Mouse (Mus musculus): ENCODE measurements around the gene Blm. TPM values are rescaled to one million over a fixed set of nuclear protein-coding genes. Genes with fewer than 3 reads are reported as not detected.

Blm gene
- polyA plus RNA-seq, 1 experiment from 2014 or later = 17.4 TPM

DNA sequence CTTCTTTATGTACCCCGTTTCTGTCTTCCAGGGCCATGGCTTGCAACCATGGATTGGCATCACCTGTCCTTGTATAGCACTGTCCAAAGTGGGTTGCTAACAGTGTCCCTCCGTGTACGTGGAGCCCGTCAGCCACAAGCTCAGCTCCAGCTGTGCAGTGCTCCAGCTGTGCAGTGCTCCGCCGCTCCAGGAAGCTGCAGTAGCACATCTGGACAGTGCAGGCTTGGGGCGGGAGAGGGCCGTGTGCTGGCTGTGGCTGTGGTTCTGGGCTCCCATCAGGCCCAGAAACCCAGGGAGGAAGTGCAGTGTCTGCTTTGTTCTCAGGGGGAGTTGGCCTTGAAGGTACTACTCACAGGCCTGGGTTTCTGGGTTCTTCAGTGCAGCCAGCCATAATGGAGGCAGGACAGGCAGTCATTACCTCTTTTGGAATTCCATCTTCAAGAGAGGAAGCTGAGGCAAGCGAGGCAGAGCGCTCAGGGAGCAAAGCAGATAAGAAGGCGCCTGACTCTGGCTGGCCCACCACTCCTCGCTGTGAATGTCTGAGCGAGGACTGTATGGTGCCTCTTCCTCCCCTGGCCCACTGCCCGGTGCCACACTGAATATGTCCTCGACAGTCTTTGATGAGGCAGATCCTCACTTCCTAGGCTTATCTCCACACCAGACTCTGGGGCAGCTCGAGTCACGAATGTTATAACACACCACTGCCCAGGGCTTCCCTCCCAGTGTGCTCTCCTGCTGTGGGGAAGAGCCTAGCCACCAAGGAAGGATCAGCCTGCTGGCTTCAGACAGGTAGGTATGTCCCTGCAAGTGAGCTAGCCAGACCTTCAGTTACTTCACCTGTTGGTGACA lies 90.3 kb downstream of the Blm start:
- Histone ChIP-seq H3K4me3 (replicated peaks) (no peak overlapping the region), H3K9ac (no peak overlapping the region), H3K36me3 (no peaks in the 10 kb centered on the region), H3K4me1 (replicated peaks) (peaks cover 24% of the 10 kb centered on the region), H3K4me2 (replicated peaks) (no peak overlapping the region), H3K9me3 (no peaks in the 10 kb centered on the region), H3K27ac (no peak overlapping the region), H3K27me3 (replicated peaks) (no peaks in the 10 kb centered on the region)
- ATAC-seq = 0 out of 2 replicates have a peak, but pooled peaks have one; percentile 44
- WGBS = 54% methylated on average over 17 of the region's 17 CpGs

DNA sequence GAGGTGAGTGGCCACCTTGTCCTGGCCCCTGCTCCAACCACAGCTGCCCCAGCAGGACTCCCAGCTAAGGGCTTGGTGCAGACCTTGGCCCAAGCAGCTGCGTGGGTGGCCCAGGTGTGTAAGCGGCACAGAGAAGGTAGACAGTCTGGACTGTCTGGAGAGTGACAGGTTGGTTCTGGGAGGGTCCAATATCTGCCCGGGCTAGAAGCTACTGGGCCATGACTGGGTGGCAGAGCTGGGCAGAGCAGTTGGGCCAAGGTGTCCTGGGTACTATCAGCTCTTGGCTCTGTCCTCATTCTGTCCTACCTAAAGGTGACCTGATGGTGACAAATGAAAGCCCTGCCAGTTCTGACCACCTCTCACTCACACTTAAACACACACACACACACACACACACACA lies 91.8 kb downstream of the Blm start:
- Histone ChIP-seq H3K4me3 (replicated peaks) (no peak overlapping the region), H3K9me3 (no peaks in the 10 kb centered on the region), H3K4me1 (replicated peaks) (peaks cover 26% of the 10 kb centered on the region), H3K4me2 (replicated peaks) (no peak overlapping the region), H3K27ac (no peak overlapping the region), H3K9ac (no peak overlapping the region), H3K27me3 (replicated peaks) (no peaks in the 10 kb centered on the region), H3K36me3 (no peaks in the 10 kb centered on the region)
- ATAC-seq = no peak
- 88% methylated on average over 3 of the region's 3 CpGs for WGBS

DNA sequence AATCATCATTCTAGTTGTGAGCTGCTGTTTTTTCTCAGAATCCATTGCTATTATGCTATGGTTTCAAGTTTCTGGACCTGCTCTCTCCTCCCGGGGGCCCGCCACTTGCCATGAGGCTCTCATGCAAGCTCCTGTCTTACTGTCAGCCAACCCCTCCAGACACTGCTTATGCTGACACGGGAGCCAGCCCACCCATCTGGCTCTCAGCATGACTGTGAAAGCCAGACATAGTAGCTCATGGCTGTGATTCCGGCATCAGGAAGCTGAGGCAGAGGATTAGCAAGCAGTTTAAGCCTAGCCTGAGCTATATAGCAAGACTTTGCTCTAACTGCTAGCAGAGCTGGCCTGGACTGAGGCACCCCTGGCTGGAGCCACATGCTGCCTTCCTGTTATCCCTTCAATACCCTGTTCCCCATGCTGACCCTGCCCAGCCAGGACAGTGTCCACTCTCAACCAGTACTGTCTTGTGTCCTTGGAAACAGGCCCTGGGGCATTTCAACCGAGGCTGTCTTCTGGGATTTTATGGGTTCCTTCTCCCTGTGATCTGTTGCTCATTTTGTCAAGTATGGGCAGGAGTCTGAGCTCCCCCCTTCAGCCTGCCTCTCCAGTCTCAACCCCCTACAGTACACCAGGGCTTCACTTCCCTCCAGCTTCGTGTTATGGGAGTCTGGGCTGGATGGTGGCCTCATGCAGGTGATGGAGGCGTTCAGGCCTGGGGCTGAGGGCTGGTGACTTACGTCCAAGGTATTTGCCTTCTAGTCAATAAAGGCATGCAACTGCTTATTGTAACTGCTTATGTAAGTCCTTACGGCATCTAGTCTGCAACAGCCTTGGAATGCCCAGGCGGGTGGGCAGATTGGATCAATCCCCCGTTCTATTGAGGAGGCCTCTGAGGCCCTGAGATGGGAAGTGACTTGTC lies 92.7 kb downstream of the Blm start:
- WGBS = 65% methylated on average over 11 of the region's 11 CpGs
- Histone ChIP-seq H3K9ac (no peak overlapping the region), H3K4me3 (replicated peaks) (no peak overlapping the region), H3K27me3 (replicated peaks) (no peaks in the 10 kb centered on the region), H3K4me2 (replicated peaks) (no peak overlapping the region), H3K4me1 (replicated peaks) (peaks cover 26% of the 10 kb centered on the region), H3K36me3 (no peaks in the 10 kb centered on the region), H3K9me3 (no peaks in the 10 kb centered on the region), H3K27ac (no peak overlapping the region)
- ATAC-seq = no peak

DNA sequence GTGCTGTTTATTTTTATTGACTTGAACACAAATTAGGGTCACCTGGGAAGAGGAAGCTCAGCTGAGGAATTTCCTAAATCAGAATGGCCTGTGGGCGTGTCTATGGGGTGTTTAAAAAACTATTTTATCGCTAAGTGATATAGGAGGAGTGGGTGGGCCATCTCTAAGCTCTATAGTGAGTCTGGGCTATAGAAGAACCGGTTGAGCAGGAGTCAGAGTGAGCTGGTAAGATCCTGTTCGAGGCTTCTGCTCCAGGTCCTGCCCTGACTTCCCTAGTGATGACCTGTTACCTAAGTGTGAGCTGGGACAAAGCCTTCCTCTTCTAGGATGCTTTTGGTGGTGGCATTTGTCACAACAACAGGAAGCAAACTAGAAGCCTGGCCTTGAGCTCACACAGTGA lies 94.2 kb downstream of the Blm start:
- Histone ChIP-seq H3K4me1 (replicated peaks) (peaks cover 26% of the 10 kb centered on the region), H3K36me3 (no peaks in the 10 kb centered on the region), H3K27ac (no peak overlapping the region), H3K9me3 (no peaks in the 10 kb centered on the region), H3K9ac (no peak overlapping the region), H3K4me3 (replicated peaks) (no peak overlapping the region), H3K27me3 (replicated peaks) (no peaks in the 10 kb centered on the region), H3K4me2 (replicated peaks) (no peak overlapping the region)
- WGBS = 37% methylated on average over 4 of the region's 4 CpGs
- ATAC-seq = no peak

DNA sequence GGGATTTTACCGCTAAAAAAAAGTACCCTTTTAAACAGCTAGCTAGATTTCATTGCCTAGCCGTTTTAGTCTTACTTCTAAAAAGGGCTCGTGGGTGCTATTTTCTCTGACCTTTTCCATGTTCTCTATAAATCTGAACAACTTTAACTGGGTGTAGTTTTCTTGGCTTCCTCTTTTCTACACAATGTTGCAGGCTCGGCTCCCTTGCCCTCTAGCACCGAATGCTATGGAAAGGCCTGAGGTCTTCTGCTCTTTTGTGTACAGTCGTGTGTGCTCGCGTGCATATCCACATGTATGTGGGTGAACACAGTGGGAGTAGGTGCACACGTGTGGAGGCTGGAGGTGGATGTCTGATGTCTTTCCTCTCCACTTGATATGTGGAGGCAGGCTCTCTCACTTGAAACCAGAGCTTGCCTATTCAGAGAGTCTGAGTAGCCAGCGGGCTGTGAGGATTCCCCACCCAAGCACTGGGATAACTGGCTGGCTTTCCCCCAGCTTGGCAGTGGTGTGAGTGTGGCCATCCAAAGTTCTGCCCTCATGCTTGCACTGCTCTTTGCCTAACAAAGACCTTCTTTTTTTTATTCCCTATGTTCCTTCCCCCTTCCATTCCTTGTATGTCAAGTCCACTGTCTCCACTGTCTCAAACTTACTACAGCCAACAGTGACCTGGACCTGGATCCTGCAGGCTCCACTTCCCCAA lies 95.0 kb downstream of the Blm start:
- 81% methylated on average over 10 of the region's 10 CpGs for WGBS
- H3K27ac ChIP-seq = no peak overlapping the region
- no peak for ATAC-seq

GRCm38 (mm10) chr7:80439032-80439760 lies 95.7 kb downstream of the Blm start:
- H3K9ac ChIP-seq = no peak overlapping the region
- no peaks in the 10 kb centered on the region for H3K36me3 ChIP-seq
- H3K4me2 ChIP-seq (replicated peaks) = peak overlapping the region; percentile 30
- no peak overlapping the region for H3K27ac ChIP-seq
- peaks cover 13% of the 10 kb centered on the region for H3K4me1 ChIP-seq (replicated peaks)
- H3K9me3 ChIP-seq = no peaks in the 10 kb centered on the region
- no peaks in the 10 kb centered on the region for H3K27me3 ChIP-seq (replicated peaks)
- WGBS = 41% methylated on average over 14 of the region's 15 CpGs
- ATAC-seq = no peak
- no peak overlapping the region for H3K4me3 ChIP-seq (replicated peaks)

More for the DNA sequence above, 95.0 kb downstream of the Blm start:
- peaks cover 21% of the 10 kb centered on the region for H3K4me1 ChIP-seq (replicated peaks)
- no peaks in the 10 kb centered on the region for H3K36me3 ChIP-seq
- no peaks in the 10 kb centered on the region for H3K27me3 ChIP-seq (replicated peaks)
- no peaks in the 10 kb centered on the region for H3K9me3 ChIP-seq
- H3K9ac ChIP-seq = no peak overlapping the region
- no peak overlapping the region for H3K4me2 ChIP-seq (replicated peaks)
- no peak overlapping the region for H3K4me3 ChIP-seq (replicated peaks)

DNA sequence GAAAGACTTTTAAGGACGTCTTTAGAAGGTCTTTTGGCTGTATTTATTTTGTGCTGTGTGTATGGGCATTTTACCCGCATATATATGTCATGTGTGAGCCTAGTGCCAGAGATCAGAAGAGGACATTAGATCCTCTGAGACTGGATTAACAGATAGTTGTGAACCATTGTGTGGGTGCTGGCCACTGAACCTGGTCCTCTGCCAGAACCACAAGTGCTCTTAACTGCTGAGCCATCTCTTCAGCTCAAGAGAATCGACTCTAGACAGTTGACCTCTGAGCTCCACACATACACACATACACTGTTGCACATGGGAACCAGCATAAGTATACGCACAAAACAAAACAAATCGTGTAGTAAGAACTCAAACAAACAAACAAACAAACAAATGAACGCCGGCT lies 98.3 kb downstream of the Blm start:
- no peak overlapping the region for H3K9ac ChIP-seq
- H3K27me3 ChIP-seq (replicated peaks) = no peaks in the 10 kb centered on the region
- H3K36me3 ChIP-seq = no peaks in the 10 kb centered on the region
- no peak overlapping the region for H3K4me3 ChIP-seq (replicated peaks)
- 77% methylated on average over 7 of the region's 7 CpGs for WGBS
- ATAC-seq = no peak
- no peaks in the 10 kb centered on the region for H3K9me3 ChIP-seq
- H3K27ac ChIP-seq = no peak overlapping the region
- no peak overlapping the region for H3K4me2 ChIP-seq (replicated peaks)
- 0 out of 2 replicates have a peak, but pooled peaks cover 2% of the 10 kb centered on the region for H3K4me1 ChIP-seq (replicated peaks)

DNA sequence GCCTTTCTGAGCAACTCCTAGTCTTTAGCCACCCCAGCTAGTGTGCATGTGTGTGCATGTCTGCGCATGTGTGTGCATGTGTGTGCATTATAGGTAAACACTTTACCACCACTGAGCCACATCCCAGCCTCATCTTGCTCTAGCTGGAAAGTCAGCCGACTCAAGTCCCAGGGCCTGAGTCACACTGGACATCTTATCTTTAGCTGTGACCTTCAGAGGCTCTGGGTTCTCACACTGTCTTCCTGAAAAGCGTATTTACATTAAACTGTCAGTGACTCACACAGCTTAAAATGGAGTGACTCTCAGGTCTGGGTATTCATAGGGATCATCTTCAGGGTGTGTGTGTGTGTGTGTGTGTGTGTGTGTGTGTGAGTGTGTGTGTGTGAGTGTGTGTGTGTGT lies 99.3 kb downstream of the Blm start:
- 42% methylated on average over 3 of the region's 3 CpGs for WGBS
- Histone ChIP-seq H3K4me2 (replicated peaks) (no peak overlapping the region), H3K36me3 (no peaks in the 10 kb centered on the region), H3K27ac (no peak overlapping the region), H3K27me3 (replicated peaks) (no peaks in the 10 kb centered on the region), H3K9me3 (no peaks in the 10 kb centered on the region), H3K4me3 (replicated peaks) (no peak overlapping the region), H3K4me1 (replicated peaks) (0 out of 2 replicates have a peak, but pooled peaks cover 2% of the 10 kb centered on the region), H3K9ac (no peak overlapping the region)
- ATAC-seq = peak; percentile 61

DNA sequence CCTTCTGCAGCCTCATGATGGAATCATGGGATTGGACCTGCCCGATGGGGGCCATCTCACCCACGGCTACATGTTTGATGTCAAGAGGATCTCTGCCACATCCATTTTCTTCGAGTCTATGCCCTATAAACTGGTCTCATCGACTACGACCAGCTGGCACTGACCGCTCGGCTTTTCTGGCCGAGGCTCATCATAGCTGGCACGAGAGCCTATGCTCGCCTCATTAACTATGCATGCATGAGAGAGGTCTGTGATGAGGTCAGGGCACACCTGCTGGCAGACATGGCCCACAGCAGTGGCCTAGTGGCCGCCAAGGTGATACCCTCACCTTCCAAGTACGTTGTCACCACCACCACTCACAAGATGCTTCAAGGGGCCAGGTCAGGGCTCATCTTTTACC lies 105.3 kb downstream of the Blm start:
- no peak overlapping the region for H3K4me3 ChIP-seq (replicated peaks)
- 94% methylated on average over 12 of the region's 12 CpGs for WGBS
- no peak overlapping the region for H3K9ac ChIP-seq
- no peak overlapping the region for H3K27ac ChIP-seq
- no peaks in the 10 kb centered on the region for H3K4me1 ChIP-seq (replicated peaks)
- no peaks in the 10 kb centered on the region for H3K36me3 ChIP-seq
- no peak overlapping the region for H3K4me2 ChIP-seq (replicated peaks)
- no peaks in the 10 kb centered on the region for H3K27me3 ChIP-seq (replicated peaks)
- H3K9me3 ChIP-seq = no peaks in the 10 kb centered on the region
- no peak for ATAC-seq

DNA sequence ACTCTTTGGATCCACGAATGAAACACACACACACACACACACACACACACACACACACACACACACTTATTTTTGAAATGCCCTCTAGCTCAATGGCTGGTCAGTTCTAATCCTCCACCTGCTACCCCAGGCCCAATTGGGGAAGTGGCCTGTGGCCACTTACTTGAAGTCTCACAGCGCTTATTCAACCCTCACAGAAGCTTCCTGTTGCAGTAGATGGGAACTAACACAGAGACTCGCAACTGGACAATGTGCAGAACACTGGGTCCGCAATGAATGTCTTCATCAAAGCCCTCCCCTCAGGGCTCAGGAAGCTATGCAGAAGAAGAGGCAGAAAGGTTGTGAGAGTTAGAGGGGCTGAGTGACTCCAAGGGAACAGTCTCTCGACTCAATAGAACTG lies 107.2 kb downstream of the Blm start:
- H3K4me2 ChIP-seq (replicated peaks) = no peak overlapping the region
- no peaks in the 10 kb centered on the region for H3K27me3 ChIP-seq (replicated peaks)
- no peaks in the 10 kb centered on the region for H3K36me3 ChIP-seq
- WGBS = 72% methylated on average over 5 of the region's 5 CpGs
- no peak overlapping the region for H3K9ac ChIP-seq
- no peaks in the 10 kb centered on the region for H3K9me3 ChIP-seq
- no peak for ATAC-seq
- peaks cover 5% of the 10 kb centered on the region; the same call in 1 of the 2 replicates for H3K4me1 ChIP-seq (replicated peaks)
- H3K27ac ChIP-seq = no peak overlapping the region
- no peak overlapping the region for H3K4me3 ChIP-seq (replicated peaks)

- Histone ChIP-seq H3K27ac (no peak overlapping the region), H3K4me3 (replicated peaks) (no peak overlapping the region), H3K36me3 (no peaks in the 10 kb centered on the region), H3K9me3 (no peaks in the 10 kb centered on the region), H3K9ac (no peak overlapping the region), H3K27me3 (replicated peaks) (no peaks in the 10 kb centered on the region), H3K4me1 (replicated peaks) (peaks cover 7% of the 10 kb centered on the region; the same call in 1 of the 2 replicates), H3K4me2 (replicated peaks) (no peak overlapping the region)
- ATAC-seq = no peak
- 65% methylated on average over 7 of the region's 7 CpGs for WGBS
These were observed 108.6 kb downstream of the Blm start for GRCm38 (mm10) chr7:80426363-80426762.

All from intestine, embryonic 15.5 days (tissue).